Mouse (Mus musculus): ENCODE measurements around the gene Vkorc1l1. TPM values are rescaled to one million over a fixed set of nuclear protein-coding genes. Genes with fewer than 3 reads are reported as not detected.

Gene Vkorc1l1
- total RNA-seq, 2 experiments from 2014 or later = 44.9 to 50.8 TPM

DNA sequence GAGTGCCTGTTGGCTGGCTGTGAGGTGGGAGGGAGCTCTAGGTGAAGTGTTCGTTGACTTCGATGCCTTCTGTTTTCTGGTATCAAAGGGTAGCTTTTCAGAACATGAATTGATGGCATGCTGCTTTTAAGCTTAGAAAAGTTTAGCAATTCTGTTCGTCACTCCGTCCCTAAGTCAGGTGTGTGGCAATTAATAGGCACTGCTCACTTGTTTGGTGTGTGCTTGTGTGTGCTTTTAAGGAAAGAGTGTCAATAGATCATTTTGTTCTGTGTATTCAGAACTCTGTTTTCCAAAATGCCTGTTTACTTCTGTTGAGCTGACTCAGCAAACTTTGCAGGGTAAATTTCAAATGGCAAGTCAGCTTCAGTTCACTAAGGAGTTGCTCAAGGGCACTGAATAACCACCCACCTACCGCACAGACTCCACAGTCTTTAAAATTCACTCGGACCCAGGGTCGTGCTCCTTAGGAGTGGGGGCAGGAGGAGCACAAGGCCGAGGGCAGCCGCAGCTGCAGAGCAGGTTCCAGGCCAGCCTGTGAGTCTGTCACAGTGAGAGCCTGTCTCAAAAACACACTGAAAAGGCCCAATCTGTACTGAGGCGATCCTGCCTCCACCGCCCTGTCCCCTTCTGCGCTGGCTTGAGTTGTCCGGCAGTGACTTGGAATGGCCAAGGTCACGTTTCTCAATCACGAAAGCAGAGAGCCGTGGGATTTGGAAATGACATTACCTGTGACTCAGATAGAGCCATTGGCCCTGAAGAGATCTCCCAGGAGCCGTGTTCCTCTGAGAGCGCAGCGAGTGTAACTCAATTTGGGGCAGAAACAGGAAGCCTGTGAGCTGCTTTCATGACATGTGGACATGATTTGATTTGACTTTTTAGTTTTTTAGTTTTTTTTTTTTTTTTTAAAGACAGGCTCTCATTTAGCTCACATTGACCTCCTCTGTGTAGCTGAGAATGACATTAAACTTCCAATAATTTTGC is 89.9 kb downstream of the Vkorc1l1 start:
- DNase-seq (ENCODE audit: low spot score in 2 of 2) = no peak

- DNase-seq (ENCODE audit: low spot score in 2 of 2) = no peak
These were observed 92.1 kb downstream of the Vkorc1l1 start for GRCm38 (mm10) chr5:130033869-130034268.

Other genes with a start within 250 kb of the Vkorc1l1 start
- not detected for gene Sept14, start 233.5 kb upstream of the Vkorc1l1 start, total RNA-seq (2021)
- 10 to 100 TPM; 72.8 to 81.5 TPM for gene Mrps17, start 226.5 kb upstream of the Vkorc1l1 start, total RNA-seq (2021)
- gene Nipsnap2, start 216.9 kb upstream of the Vkorc1l1 start, total RNA-seq (2021) = 10 to 100 TPM; 77.7 to 81.8 TPM
- 10 to 100 TPM; 21.5 to 21.6 TPM for gene Psph, start 154.5 kb upstream of the Vkorc1l1 start, total RNA-seq (2021)
- gene Sumf2, start 95.0 kb upstream of the Vkorc1l1 start, total RNA-seq (2021) = 10 to 100 TPM; 18.8 to 19.8 TPM
- 100 to 1,000 TPM; 475 to 476 TPM for gene Chchd2, start 54.5 kb upstream of the Vkorc1l1 start, total RNA-seq (2021)
- 1 to 10 TPM; 7.3 to 7.8 TPM for gene Zbed5, start 46.2 kb upstream of the Vkorc1l1 start, total RNA-seq (2021)
- gene Phkg1, start 43.4 kb upstream of the Vkorc1l1 start, total RNA-seq (2021) = 10 to 100 TPM; 11.0 to 16.6 TPM
- 1 to 10 TPM; 1.9 to 2.3 TPM for gene Nupr1l, start 33.4 kb upstream of the Vkorc1l1 start, total RNA-seq (2021)
- 10 to 100 TPM; 10.6 to 12.7 TPM for gene Gusb, start 61.1 kb downstream of the Vkorc1l1 start, total RNA-seq (2021)
- 10 to 100 TPM; 16.0 to 31.9 TPM for gene Asl, start 87.3 kb downstream of the Vkorc1l1 start, total RNA-seq (2021)
- gene Crcp, start 87.3 kb downstream of the Vkorc1l1 start, total RNA-seq (2021) = 10 to 100 TPM; 30.4 to 32.7 TPM
- 10 to 100 TPM; 34.3 to 34.6 TPM for gene Tpst1, start 131.4 kb downstream of the Vkorc1l1 start, total RNA-seq (2021)
- gene Kctd7, start 202.9 kb downstream of the Vkorc1l1 start, total RNA-seq (2021) = 10 to 100 TPM; 14.3 to 14.7 TPM
- gene Rabgef1, start 229.8 kb downstream of the Vkorc1l1 start, total RNA-seq (2021) = 10 to 100 TPM; 64.5 to 71.3 TPM